Comparison of ENCODE assay signal across 12 mouse cellular contexts in genomic region chr11:97123282-97123890, GRCm38 (mm10). TPM values are rescaled to one million over a fixed set of nuclear protein-coding genes. Genes with fewer than 3 reads are reported as not detected.
DNase-seq lines count a peak whose midpoint lies in the region; ATAC-seq and TF ChIP-seq lines count a peak whose summit lies in the region.
"Had no signal": no experiment of that assay in that cellular context is flagged by ENCODE, and none has a peak within 500 bp of the region (broad histone marks: within the 10 kb centered on the region; RNA-seq: fewer than 3 reads in every experiment).

No protein-coding gene starts in this region.

- H3K4me1 ChIP-seq in neural tube, embryonic 15.5 days = peaks cover 20% of the 10 kb centered on the region

- peak; percentile 27 for TF ChIP-seq CTCF in left cerebral cortex, adult 2 months (IDR thresholded peaks at IDR 0.05)

- H3K27me3 ChIP-seq in neural tube, embryonic 15.5 days (replicated peaks) = peaks cover 15% of the 10 kb centered on the region

- no peaks in the 10 kb centered on the region for H3K36me3 ChIP-seq in neural tube, embryonic 15.5 days

- peak; percentile 47 for DNase-seq in embryo, embryonic 10 days (ENCODE audit: low spot score)
- no peak for DNase-seq in embryo, embryonic 10.5 days (ENCODE audit: low spot score)
- DNase-seq in left cerebral cortex, adult 2 months (ENCODE audit: extremely low spot score in 1 of 2, low spot score in 2 of 2) = no peak
- no peak for DNase-seq in left cerebral cortex, adult 9 months (ENCODE audit: low spot score in 2 of 2)
- DNase-seq in ZHBTc4 (ENCODE audit: low read depth, low spot score) = peak; percentile 57
- DNase-seq in naive thymus-derived CD4-positive, alpha-beta T cell, adult 2 months (ENCODE audit: low read depth) = peak; percentile 41
- DNase-seq in thymus, postnatal 10 days (ENCODE audit: low spot score in 2 of 2) = no peak
- DNase-seq: gastrocnemius, postnatal 25 days; thymus, adult 2 months had no signal

- intact Hi-C loops in left cerebral cortex, adult 2 months (cut with DNase I) = no loop called here

- 19% methylated on average over 11 of the region's 11 CpGs for WGBS in neural tube, embryonic 15.5 days

- no peak overlapping the region for H3K9ac ChIP-seq in neural tube, embryonic 15.5 days (replicated peaks)

- no peak overlapping the region for H3K4me2 ChIP-seq in neural tube, embryonic 15.5 days

- H3K9me3 ChIP-seq in neural tube, embryonic 15.5 days (replicated peaks) = no peaks in the 10 kb centered on the region

- H3K27ac ChIP-seq in left cerebral cortex, adult 2 months = no peak overlapping the region
- no peak overlapping the region for H3K27ac ChIP-seq in neural tube, embryonic 15.5 days (replicated peaks)

- H3K4me3 ChIP-seq in left cerebral cortex, adult 2 months = no peak overlapping the region
- no peak overlapping the region for H3K4me3 ChIP-seq in neural tube, embryonic 15.5 days (replicated peaks)

- no peak for ATAC-seq in neural tube, embryonic 15.5 days (ENCODE audit: low FRiP score)
- ATAC-seq: intestine, embryonic 16.5 days had no signal

RNA-seq across cellular contexts. Expression of gene Tbx21, which starts 8.3 kb away (rescaled TPM):
- under 1 TPM; 0.32 to 0.40 TPM for total RNA-seq in left cerebral cortex, adult 2 months (2021)
- polyA plus RNA-seq in neural tube, embryonic 15.5 days (2015; fragmentation: Nextera tagmentation; extraction: Ambion mirVana) = 0.23 and 0.43 TPM in 2 replicates
- total RNA-seq: left cerebral cortex, postnatal 10 days had no signal

RNA-seq across cellular contexts. Expression of gene Tbkbp1, which starts 27.9 kb away (rescaled TPM):
- total RNA-seq in left cerebral cortex, adult 2 months (2021) = 10 to 100 TPM; 52.7 to 56.8 TPM
- polyA plus RNA-seq in neural tube, embryonic 15.5 days (2015; fragmentation: Nextera tagmentation; extraction: Ambion mirVana) = 8.8 and 9.5 TPM in 2 replicates

Comparison
In these comparisons a context has a peak if more than half of its experiments do, and no peak if none do; other contexts are left out.
1. DNase-seq: peak in embryo, embryonic 10 days (single experiment), ZHBTc4 (single experiment) and naive thymus-derived CD4-positive, alpha-beta T cell, adult 2 months (single experiment); none in embryo, embryonic 10.5 days (single experiment), left cerebral cortex, adult 2 months (0 of 2), left cerebral cortex, adult 9 months (0 of 2) and thymus, postnatal 10 days (0 of 2).